Mouse (Mus musculus) hindbrain, embryonic 15.5 days (tissue): ENCODE measurements around the gene Trim41. TPM values are rescaled to one million over a fixed set of nuclear protein-coding genes. Genes with fewer than 3 reads are reported as not detected.

Source experiments
- ATAC-seq: fragments of 200-750 bp; cut with Nextera tagmentation; 2 replicates; pipeline ENCODE4 v1.8.0; 2017; ENCODE audit warnings: low read depth, moderate number of reproducible peaks, moderate TSS enrichment; ENCODE audit not compliant: low FRiP score
- H3K27ac ChIP-seq: fragments of 300-500 bp; sonication (generic); replicated peaks from 2 replicates; pipeline ENCODE4 v1.5.1; 2015; ENCODE audit warnings: mild to moderate bottlenecking, inconsistent platforms
- H3K27me3 ChIP-seq: fragments of 300-500 bp; sonication (generic); 2 replicates; pipeline ENCODE4 v1.6.1; 2015; ENCODE audit warnings: control low read depth, inconsistent platforms
- H3K36me3 ChIP-seq: fragments of 300-500 bp; sonication (generic); 2 replicates; pipeline ENCODE4 v1.6.1; 2015; ENCODE audit warnings: control low read depth, inconsistent platforms
- H3K4me1 ChIP-seq: fragments of 300-500 bp; sonication (generic); replicated peaks from 2 replicates; pipeline ENCODE4 v1.6.1; 2015; ENCODE audit warnings: control low read depth, inconsistent platforms
- H3K4me2 ChIP-seq: fragments of 300-500 bp; sonication (generic); 2 replicates; pipeline ENCODE4 v1.6.1; 2015; ENCODE audit warnings: moderate library complexity, mild to moderate bottlenecking, inconsistent platforms
- H3K4me3 ChIP-seq: fragments of 300-500 bp; sonication (generic); 2 replicates; pipeline ENCODE4 v1.5.1; 2015; ENCODE audit warnings: mild to moderate bottlenecking, inconsistent platforms
- H3K9ac ChIP-seq: fragments of 300-500 bp; sonication (generic); 2 replicates; pipeline ENCODE4 v1.6.1; 2015; ENCODE audit warnings: inconsistent platforms
- H3K9me3 ChIP-seq: fragments of 300-500 bp; sonication (generic); 2 replicates; pipeline ENCODE4 v1.6.1; 2016; ENCODE audit warnings: control low read depth, inconsistent platforms
- WGBS: fragments of 180-500 bp; shearing (Covaris S2); methylation state at CpG from one replicate; pipeline ENCODE4 v1.1.7; 2015; 5-methylcytosine and 5-hydroxymethylcytosine counted together
- polyA plus RNA-seq: library from polyadenylated mRNA; unstranded; fragments of >200 nt; fragmentation: Nextera tagmentation; extraction: Ambion mirVana; gene quantifications from 2 replicates; pipeline ENCODE4 v1.2.1, GENCODE M21; 2015

Gene Trim41
- polyA plus RNA-seq, 1 experiment from 2014 or later = 6.8 TPM

DNA sequence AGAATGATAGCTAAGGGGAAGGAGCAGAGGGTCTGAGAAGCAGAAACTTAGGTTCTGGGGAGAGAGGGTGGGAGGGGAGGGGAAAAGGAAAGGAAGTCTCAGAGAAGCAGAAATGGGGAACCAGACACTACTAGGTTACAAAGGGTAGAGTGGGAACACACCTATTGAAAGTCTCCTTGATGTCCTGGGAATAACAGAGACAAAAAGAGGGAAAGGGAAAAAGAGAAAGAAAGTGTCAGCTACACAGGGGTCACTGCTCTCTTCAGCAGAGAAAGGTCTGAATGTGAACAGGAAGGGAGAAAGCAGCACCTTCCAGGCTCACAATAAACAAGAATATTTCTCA lies 8.9 kb downstream of the Trim41 start:
- H3K4me1 ChIP-seq = peaks cover 3% of the 10 kb centered on the region
- no peaks in the 10 kb centered on the region for H3K9me3 ChIP-seq

DNA sequence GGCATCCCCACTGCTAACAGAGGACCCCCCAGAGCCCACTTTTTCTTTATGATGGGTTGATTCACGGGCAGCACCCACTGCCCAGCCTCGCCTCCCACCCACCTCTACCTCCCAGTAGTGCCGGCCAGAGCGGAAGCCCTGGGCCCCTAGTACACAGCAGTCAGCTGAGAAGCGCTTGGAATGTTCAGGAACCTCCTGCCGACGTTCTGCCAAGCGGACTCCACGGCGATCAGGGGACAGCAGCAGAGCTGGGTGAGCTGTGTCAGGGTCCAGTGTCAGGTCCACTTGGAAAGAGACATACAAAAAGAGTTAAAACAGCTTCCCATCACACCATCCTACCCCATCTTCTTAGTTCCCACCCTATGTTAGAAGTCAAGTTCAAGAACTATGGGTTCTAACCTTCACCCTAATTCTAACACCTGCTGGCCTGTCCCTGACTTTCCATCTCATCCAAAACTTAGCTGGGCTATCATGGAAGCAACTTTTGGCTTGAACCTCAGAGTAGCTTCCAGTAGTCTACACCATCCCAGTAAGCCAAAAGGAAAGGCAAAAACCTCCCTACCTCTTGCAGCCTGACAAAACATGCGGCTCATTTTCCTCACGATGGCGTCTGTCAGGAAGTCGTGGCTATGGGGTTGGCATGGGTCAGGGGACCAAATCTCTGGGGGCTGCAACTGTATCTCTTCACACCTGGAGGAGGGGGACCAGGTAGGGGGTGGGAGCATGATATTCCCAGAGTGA lies 9.4 kb downstream of the Trim41 start:
- peaks cover 77% of the 10 kb centered on the region for H3K36me3 ChIP-seq
- peaks cover 3% of the 10 kb centered on the region for H3K4me1 ChIP-seq
- no peaks in the 10 kb centered on the region for H3K27me3 ChIP-seq
- H3K9ac ChIP-seq = no peak overlapping the region
- ATAC-seq = no peak
- H3K27ac ChIP-seq = no peak overlapping the region
- H3K9me3 ChIP-seq = no peaks in the 10 kb centered on the region
- H3K4me3 ChIP-seq = no peak overlapping the region
- 72% methylated on average over 14 of the region's 14 CpGs for WGBS
- no peak overlapping the region for H3K4me2 ChIP-seq

More for the DNA sequence above, 8.9 kb downstream of the Trim41 start:
- Histone ChIP-seq H3K4me3 (no peak overlapping the region), H3K27ac (no peak overlapping the region), H3K36me3 (peaks cover 71% of the 10 kb centered on the region), H3K27me3 (no peaks in the 10 kb centered on the region), H3K4me2 (no peak overlapping the region), H3K9ac (no peak overlapping the region)
- no peak for ATAC-seq

DNA sequence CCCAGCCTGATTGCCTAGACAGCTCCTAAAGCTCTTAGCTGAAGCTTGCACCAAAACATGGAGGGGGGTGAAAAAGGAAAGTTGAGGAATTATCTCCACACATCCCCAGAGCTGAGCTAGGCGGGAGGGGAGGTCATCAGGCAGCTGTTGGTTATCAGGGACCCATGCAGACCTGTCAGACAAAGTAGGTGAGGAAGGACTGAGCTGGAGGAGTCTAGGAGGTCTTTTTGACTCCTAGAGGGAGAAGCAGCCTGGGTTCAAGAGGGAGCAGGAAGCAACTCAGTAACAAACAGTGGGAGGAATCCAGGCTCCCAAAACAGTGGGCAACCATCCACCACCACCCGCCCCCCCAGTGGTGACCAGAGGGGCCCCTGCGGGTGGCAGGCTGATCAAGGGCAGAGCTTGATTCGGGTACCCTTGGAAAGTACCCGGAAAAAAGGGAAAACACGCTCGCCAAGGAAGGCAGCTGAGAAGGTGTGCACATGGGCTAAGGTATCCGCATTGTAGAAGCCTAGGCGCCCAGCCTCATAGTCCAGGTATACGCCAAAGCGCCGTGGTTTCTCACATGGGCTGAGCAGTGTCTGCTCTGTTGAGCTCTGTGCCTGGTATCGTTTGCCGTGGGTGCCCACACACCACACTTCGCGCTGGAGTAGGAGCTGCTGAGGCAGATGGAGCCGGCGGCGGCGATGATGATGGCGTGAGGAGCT lies 10.1 kb downstream of the Trim41 start:
- Histone ChIP-seq H3K36me3 (peaks cover 78% of the 10 kb centered on the region), H3K9me3 (no peaks in the 10 kb centered on the region), H3K27me3 (no peaks in the 10 kb centered on the region), H3K4me1 (peaks cover 11% of the 10 kb centered on the region), H3K4me2 (no peak overlapping the region), H3K9ac (no peak overlapping the region), H3K27ac (no peak overlapping the region), H3K4me3 (no peak overlapping the region)
- 66% methylated on average over 21 of the region's 21 CpGs for WGBS
- ATAC-seq = peak; percentile 50; the same call in 1 of the 2 replicates

DNA sequence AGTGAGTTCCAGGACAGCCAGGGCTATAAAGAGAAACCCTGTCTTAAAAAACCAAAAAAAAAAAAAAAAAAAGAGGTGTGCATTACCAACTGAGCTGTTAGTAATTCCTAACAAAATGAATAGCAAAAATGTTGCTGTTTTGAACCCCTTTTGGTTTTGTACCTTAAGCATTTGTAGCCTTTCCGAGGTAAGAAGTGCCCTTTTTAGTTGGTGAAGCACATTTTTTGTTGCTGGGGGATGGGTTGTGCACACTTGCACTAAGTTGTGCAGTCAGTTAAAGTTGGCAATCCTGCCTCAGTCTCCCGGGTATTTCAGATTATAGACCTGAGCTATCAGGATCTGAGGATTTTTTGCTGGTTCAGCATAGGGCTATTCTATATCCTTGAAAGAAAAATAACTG lies 12.2 kb downstream of the Trim41 start:
- ATAC-seq = no peak
- no peaks in the 10 kb centered on the region for H3K27me3 ChIP-seq
- no peak overlapping the region for H3K4me2 ChIP-seq
- H3K9ac ChIP-seq = no peak overlapping the region
- H3K36me3 ChIP-seq = peaks cover 75% of the 10 kb centered on the region
- no peak overlapping the region for H3K27ac ChIP-seq
- H3K4me3 ChIP-seq = no peak overlapping the region
- H3K9me3 ChIP-seq = no peaks in the 10 kb centered on the region
- 87% methylated on average over 2 of the region's 2 CpGs for WGBS
- peaks cover 23% of the 10 kb centered on the region for H3K4me1 ChIP-seq

DNA sequence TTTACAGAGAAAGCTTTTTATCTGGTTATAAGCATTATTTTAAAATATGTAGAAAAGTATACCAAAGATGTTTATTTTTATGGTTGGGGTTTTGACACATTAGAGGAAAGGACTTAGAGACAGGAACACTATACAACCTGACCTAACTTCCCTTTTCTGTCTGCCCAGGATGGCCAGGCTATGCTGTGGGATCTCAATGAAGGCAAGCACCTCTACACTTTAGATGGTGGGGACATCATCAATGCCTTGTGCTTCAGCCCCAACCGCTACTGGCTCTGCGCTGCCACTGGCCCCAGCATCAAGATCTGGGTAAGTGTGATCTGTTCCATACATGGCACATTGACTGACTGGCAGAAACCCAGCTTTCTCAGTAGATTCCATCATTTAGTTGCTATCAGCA lies 13.2 kb downstream of the Trim41 start:
- H3K4me3 ChIP-seq = no peak overlapping the region
- no peaks in the 10 kb centered on the region for H3K9me3 ChIP-seq
- H3K4me1 ChIP-seq = peaks cover 25% of the 10 kb centered on the region
- H3K4me2 ChIP-seq = no peak overlapping the region
- H3K27ac ChIP-seq = no peak overlapping the region
- H3K9ac ChIP-seq = no peak overlapping the region
- peaks cover 72% of the 10 kb centered on the region for H3K36me3 ChIP-seq
- WGBS = 96% methylated on average over 2 of the region's 2 CpGs
- H3K27me3 ChIP-seq = no peaks in the 10 kb centered on the region
- ATAC-seq = no peak

DNA sequence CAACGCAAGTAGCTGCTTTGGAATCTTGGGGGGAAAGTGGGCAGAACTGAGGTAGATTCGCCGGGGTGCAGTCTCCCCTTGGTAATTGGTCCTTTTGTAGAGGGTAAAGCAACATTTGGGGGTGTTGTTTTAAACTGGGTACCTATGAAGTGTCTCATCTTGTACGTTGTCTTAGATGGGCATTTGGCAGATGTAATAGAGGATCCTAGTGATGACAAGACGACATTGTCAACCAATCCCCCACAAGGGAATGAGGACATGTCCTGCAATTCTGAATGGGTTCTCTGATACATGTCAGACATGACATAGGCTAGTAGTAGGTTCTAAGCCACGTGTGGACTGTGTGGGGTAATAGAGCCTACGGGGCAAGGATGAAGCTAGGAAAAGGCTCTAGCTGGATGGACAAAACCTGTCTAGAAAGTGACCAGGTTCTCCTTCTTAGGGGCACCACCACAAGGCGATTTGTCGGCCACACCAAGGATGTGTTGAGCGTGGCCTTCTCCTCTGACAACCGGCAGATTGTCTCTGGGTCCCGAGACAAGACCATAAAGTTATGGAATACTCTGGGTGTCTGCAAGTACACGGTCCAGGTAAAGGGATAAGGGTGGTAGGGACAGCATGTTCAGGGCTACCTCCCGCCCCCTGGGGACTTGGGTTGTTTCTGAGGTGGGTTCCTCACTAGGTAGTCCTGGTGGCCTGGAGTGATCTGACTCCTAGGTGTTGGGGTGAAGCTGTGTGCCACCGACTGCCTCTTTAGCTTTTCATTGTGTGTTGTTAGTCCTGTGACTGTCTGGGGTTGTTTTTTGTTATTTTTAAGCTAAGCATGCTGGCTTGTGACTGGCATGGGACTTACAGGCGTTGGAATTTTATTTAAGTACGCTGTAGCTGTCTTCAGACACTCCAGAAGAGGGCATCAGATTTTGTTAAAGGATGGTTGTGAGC lies 15.1 kb downstream of the Trim41 start:
- H3K27me3 ChIP-seq = no peaks in the 10 kb centered on the region
- WGBS = 84% methylated on average over 17 of the region's 17 CpGs
- H3K4me3 ChIP-seq = peak overlapping the region; percentile 59
- no peaks in the 10 kb centered on the region for H3K9me3 ChIP-seq
- H3K4me2 ChIP-seq = peak overlapping the region; percentile 86
- peak overlapping the region; percentile 74 for H3K9ac ChIP-seq
- H3K4me1 ChIP-seq = peaks cover 39% of the 10 kb centered on the region
- no peak for ATAC-seq
- peaks cover 54% of the 10 kb centered on the region for H3K36me3 ChIP-seq
- H3K27ac ChIP-seq = no peak overlapping the region

DNA sequence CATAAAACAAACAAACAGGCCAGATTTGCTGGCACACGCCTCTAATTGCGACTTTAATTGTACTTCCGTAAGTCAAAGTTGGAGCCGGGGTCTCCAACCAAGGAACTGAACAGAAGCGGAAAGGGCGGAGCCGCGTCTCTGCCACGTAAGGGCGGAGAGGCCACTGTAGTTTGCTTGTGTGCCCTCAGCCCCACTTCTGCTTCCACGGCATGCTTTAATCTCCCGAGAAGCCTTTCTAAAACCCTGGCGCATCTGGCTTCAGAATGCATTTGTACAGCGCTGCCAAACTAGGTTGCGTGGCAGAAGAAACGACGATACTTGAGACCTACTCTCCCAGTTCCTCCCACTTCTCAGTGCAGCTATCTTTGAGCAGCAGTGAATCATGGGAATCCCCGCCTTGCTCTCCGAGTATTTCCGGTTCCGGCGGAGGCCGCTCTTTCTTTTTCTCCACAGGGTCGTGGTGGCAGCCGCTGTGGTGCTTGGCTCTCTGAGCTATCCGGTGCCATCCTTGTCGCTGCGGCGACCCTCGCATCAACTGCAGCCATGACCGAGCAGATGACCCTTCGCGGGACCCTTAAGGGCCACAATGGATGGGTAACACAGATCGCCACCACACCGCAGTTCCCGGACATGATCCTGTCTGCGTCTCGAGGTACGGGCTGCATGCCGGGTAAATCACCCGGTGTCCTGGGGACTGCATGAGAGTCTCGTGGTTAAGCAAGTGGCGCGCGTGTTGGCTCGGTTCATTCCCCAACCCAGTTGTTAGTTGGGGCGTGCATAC lies 17.0 kb downstream of the Trim41 start, which contains the start of gene Rack1:
TSS of gene Rack1 (plus strand) at position 412 of the 781 bp plus-strand sequence.
- H3K27me3 ChIP-seq = no peaks in the 10 kb centered on the region
- H3K4me2 ChIP-seq = peak within 1 kb of the TSS; percentile 86
- H3K9ac ChIP-seq = peak within 1 kb of the TSS; percentile 74
- peaks cover 34% of the 10 kb centered on the region for H3K36me3 ChIP-seq
- WGBS = under 1% methylated on average over 47 of the region's 47 CpGs
- H3K9me3 ChIP-seq = no peaks in the 10 kb centered on the region
- H3K4me3 ChIP-seq = peak within 1 kb of the TSS; percentile 59
- peaks cover 39% of the 10 kb centered on the region for H3K4me1 ChIP-seq
- peak; percentile 95 for ATAC-seq
- H3K27ac ChIP-seq = peak within 1 kb of the TSS; percentile 98

DNA sequence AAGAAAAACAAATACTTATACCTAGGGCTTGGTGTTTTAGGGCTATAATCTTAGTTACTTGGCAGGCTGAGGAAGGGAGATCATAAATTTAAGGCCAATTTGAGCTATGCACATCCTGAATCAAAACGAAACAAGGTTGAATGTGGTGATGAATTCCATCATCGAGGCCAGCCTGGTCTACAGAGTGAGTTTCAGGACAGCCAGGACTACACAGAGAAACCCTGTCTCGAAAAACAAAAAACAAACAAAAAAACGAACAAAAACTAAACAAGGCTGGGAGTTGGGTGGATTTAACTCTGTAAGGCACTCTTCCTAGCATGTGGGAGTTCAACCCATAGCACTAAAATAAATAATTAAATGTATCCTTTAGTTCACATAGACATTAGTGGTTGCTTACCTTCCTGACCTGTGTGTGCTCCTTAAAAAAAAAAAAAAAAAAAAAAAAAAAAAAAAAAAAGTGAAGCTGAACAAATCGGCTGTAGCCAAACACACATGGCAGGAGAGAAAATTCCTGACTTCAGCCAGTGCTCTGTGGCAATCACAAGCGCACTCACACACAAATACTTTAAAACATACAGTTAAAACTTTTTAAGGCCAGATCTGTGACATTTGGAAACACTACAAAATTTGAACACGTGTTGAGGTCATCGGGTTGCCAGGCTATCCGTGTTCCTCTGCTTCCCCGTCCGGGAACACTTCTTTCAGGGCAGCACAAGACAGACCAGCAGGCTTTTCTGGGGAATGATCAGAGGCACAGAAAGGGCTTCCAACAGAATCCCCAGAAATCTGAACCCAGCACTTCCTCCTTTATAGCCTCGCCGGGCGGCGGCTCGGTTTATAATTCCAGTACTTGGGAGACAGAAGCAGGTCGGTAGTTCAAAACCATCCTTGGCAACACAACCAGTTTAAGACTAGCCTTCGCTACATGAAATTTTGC lies 17.9 kb downstream of the Trim41 start:
- Histone ChIP-seq H3K27ac (peak overlapping the region; percentile 98), H3K9me3 (no peaks in the 10 kb centered on the region), H3K9ac (peak overlapping the region; percentile 74), H3K36me3 (peaks cover 25% of the 10 kb centered on the region), H3K27me3 (no peaks in the 10 kb centered on the region), H3K4me3 (peak overlapping the region; percentile 59), H3K4me2 (peak overlapping the region; percentile 86), H3K4me1 (peaks cover 39% of the 10 kb centered on the region)
- 9% methylated on average over 18 of the region's 18 CpGs for whole genome bisulfite sequencing
- ATAC-seq = no peak; the same call in 1 of the 2 replicates

DNA sequence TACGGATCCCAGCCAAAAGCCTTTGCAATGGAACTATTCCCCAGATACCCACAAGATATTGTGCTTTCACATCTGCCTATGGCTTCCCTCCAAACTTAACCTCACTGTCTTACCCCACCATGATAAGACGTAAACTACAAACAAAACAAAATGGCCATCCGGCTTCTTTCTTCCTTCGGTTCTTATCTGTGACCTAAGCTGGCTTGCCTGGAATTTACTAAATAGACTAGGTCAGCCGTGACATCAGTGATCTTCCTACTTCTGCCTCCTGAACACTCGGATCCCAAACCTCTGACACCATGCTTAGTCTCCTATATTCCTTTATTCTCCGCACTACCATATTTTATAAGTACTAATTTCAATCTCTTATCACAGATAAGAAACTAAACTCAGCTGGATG lies 18.8 kb downstream of the Trim41 start:
- Histone ChIP-seq H3K27ac (no peak overlapping the region), H3K27me3 (no peaks in the 10 kb centered on the region), H3K9me3 (no peaks in the 10 kb centered on the region), H3K36me3 (peaks cover 16% of the 10 kb centered on the region; the same call in 1 of the 2 replicates), H3K4me3 (no peak overlapping the region), H3K4me1 (peaks cover 39% of the 10 kb centered on the region), H3K9ac (0 out of 2 replicates have a peak overlapping the region, but pooled peaks have one; percentile 74), H3K4me2 (peak overlapping the region; percentile 86)
- no peak for ATAC-seq
- WGBS = 84% methylated on average over 7 of the region's 7 CpGs

DNA sequence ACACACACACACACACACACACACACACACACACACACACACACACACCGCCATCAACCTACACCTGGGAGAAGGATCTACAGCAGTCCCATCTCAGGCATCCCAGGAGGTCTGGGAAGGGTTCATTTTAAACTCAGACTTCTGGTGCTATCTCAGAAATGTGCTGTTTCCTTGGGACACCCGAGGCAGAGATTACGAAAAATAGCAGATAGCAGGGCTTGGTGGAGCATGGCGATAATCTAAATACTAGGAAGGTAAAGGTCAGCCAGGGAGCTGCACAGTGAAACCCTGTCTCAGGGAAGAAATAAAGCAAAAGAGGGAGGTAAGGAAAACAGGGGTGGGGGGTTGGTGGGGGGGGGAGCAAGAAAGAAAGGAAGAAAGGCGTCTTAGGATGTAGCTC lies 19.9 kb downstream of the Trim41 start:
- H3K4me1 ChIP-seq = peaks cover 31% of the 10 kb centered on the region
- no peak overlapping the region for H3K27ac ChIP-seq
- H3K9me3 ChIP-seq = no peaks in the 10 kb centered on the region
- H3K27me3 ChIP-seq = no peaks in the 10 kb centered on the region
- H3K9ac ChIP-seq = peak overlapping the region; percentile 16; the same call in 1 of the 2 replicates
- no peak overlapping the region for H3K4me3 ChIP-seq
- WGBS = 95% methylated on average over 5 of the region's 5 CpGs
- no peak overlapping the region for H3K4me2 ChIP-seq
- peaks cover 5% of the 10 kb centered on the region; the same call in 1 of the 2 replicates for H3K36me3 ChIP-seq
- no peak for ATAC-seq
